Mouse (Mus musculus) gastrocnemius, postnatal 25 days (tissue): ENCODE measurements around the gene Reep3. TPM values are rescaled to one million over a fixed set of nuclear protein-coding genes. Genes with fewer than 3 reads are reported as not detected.
A peak's percentile ranks its signal among the peaks of the same experiment; 100 is the strongest.

Source experiments
- DNase-seq: peaks from one replicate; pipeline ENCODE4 v3.0.0; 2022
- total RNA-seq, 2 experiments: library from RNA; stranded (reverse); gene quantifications; 1 replicate in 1 of 2; 2 replicates in 1 of 2; pipeline ENCODE4 v1.2.3; 2021

Gene Reep3
- total RNA-seq, 2 experiments from 2014 or later, result 10.3 to 12.6 TPM

GRCm38 (mm10) chr10:67083446-67084166 is 13.1 kb downstream of the Reep3 start:
- DNase-seq, result peak; percentile 42

GRCm38 (mm10) chr10:67082531-67082930 is 14.2 kb downstream of the Reep3 start:
- DNase-seq, result no peak

- DNase-seq, result no peak
Measured at GRCm38 (mm10) chr10:67081206-67082007, 15.3 kb downstream of the Reep3 start.

GRCm38 (mm10) chr10:67079030-67079429 is 17.7 kb downstream of the Reep3 start:
- no peak for DNase-seq

- peak; percentile 22 for DNase-seq
Measured at GRCm38 (mm10) chr10:67075931-67076878, 20.5 kb downstream of the Reep3 start.

- no peak for DNase-seq
Measured at GRCm38 (mm10) chr10:67073577-67073976, 23.2 kb downstream of the Reep3 start.

GRCm38 (mm10) chr10:67072600-67072999 is 24.1 kb downstream of the Reep3 start:
- DNase-seq, result no peak

GRCm38 (mm10) chr10:67071884-67072283 is 24.9 kb downstream of the Reep3 start:
- DNase-seq, result no peak

- no peak for DNase-seq
Measured at GRCm38 (mm10) chr10:67071389-67071788, 25.4 kb downstream of the Reep3 start.

- DNase-seq, result no peak
Measured at GRCm38 (mm10) chr10:67069013-67069412, 27.7 kb downstream of the Reep3 start.

GRCm38 (mm10) chr10:67066421-67066820 is 30.3 kb downstream of the Reep3 start:
- DNase-seq, result no peak

GRCm38 (mm10) chr10:67065927-67066326 is 30.8 kb downstream of the Reep3 start:
- no peak for DNase-seq

GRCm38 (mm10) chr10:67065277-67065887 is 31.4 kb downstream of the Reep3 start:
- no peak for DNase-seq

- no peak for DNase-seq
Measured at GRCm38 (mm10) chr10:67061823-67062222, 34.9 kb downstream of the Reep3 start.

GRCm38 (mm10) chr10:67061367-67061801 is 35.4 kb downstream of the Reep3 start:
- DNase-seq, result no peak

GRCm38 (mm10) chr10:67058702-67059101 is 38.0 kb downstream of the Reep3 start:
- no peak for DNase-seq

GRCm38 (mm10) chr10:67058297-67058696 is 38.4 kb downstream of the Reep3 start:
- peak; percentile 64 for DNase-seq

GRCm38 (mm10) chr10:67057696-67058095 is 39.0 kb downstream of the Reep3 start:
- DNase-seq, result no peak

GRCm38 (mm10) chr10:67057208-67057607 is 39.5 kb downstream of the Reep3 start:
- DNase-seq, result no peak

GRCm38 (mm10) chr10:67055867-67056856 is 40.6 kb downstream of the Reep3 start:
- no peak for DNase-seq
